Mouse (Mus musculus) megakaryocyte, embryonic 14.5 days (primary cell): ENCODE measurements around the gene Ttll3.

Source experiments
- FLI1 ChIP-seq: IDR thresholded peaks from 2 replicates; pipeline ENCODE4 v1.6.1; 2012; ENCODE audit warnings: low read length, inconsistent platforms, mixed read lengths
- GATA1 ChIP-seq: IDR thresholded peaks from 3 replicates; pipeline ENCODE4 v1.6.1; 2012; ENCODE audit warnings: mixed read lengths, low read length, inconsistent platforms, borderline replicate concordance

GRCm38 (mm10) chr6:113392015-113392386 lies 2.9 kb downstream of the Ttll3 start:
- TF ChIP-seq GATA1 (no peak), FLI1 (no peak)
